Mouse (Mus musculus): ENCODE data around the gene Dysf. TPM values are rescaled to one million over a fixed set of nuclear protein-coding genes. Genes with fewer than 3 reads are reported as not detected.

Dysf gene
- total RNA-seq, 2 experiments from 2014 or later = 5.3 TPM

DNA sequence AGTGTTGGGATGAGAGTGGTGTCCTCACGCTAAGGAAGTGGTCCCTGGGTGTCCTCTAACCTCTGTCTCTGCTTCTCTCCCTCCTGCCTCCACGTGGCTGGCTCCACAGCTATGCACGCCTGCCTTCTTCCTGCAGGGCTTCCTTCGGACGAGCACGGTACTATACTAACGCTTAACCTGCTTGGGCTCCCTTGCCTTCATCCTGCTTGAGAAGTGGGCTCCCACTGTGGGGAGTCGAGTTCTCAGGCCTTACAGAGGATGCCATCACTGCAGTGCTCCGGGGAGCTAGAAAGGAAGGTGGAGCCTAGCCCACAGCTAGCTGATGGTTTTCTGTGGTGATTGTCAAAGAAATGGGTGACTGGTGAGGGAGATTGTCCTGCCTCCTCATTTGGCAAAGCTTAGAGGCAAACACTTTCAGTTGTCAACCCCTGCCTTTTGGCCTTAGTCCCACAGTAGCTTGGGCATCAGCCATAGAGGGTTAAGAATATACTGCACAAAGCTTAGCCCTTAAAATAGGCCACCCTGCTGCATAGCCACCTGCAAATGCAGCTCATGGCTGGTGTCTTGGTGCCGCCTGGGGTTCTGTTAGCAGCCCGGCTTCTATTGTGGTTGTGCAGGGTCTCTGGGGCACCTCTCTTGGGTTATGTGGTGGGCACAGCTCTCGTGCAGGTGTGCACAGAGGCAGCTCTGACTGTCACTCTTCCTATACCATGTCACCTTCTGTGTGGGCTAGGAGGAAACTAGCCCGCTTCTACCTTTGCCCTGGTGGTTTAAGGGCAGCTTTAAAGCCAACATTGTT, 139.0 kb downstream of the Dysf start:
- intact Hi-C loops (cut with DNase I) = no loop called here
- DNase-seq (ENCODE audit: low spot score in 2 of 2) = no peak

GRCm38 (mm10) chr6:84148470-84148869, 140.1 kb downstream of the Dysf start:
- intact Hi-C loops (cut with DNase I) = no loop called here
- no peak for DNase-seq (ENCODE audit: low spot score in 2 of 2)

DNA sequence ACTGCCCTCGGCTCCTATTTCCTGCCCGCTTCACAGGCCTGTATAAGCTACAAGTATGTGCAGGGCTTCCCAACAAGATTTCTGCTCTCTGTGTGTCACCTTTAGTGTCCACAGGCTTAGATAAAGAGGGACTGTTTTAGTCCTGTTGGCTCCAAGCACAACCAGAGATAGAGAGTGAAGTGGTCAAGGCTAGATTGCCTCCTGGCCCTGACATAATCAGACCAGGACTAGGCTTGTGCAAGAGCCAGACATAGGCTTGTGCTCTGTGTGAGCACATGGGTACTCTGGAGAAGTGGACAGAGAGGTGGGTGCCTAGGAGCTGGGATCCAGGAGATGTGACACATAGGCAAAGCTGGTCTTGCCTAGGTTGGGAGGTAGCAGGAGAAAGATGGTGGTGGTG, 146.1 kb downstream of the Dysf start:
- intact Hi-C loops (cut with DNase I) = no loop called here
- DNase-seq (ENCODE audit: low spot score in 2 of 2) = no peak

- no peak for DNase-seq (ENCODE audit: low spot score in 2 of 2)
- intact Hi-C loops (cut with DNase I) = no loop called here
Observed at GRCm38 (mm10) chr6:84155765-84156164, 147.4 kb downstream of the Dysf start.

GRCm38 (mm10) chr6:84156481-84157025, 148.2 kb downstream of the Dysf start:
- no peak for DNase-seq (ENCODE audit: low spot score in 2 of 2)
- intact Hi-C loops (cut with DNase I) = no loop called here

GRCm38 (mm10) chr6:84159046-84159445, 150.7 kb downstream of the Dysf start:
- no peak for DNase-seq (ENCODE audit: low spot score in 2 of 2)
- intact Hi-C loops (cut with DNase I) = no loop called here

GRCm38 (mm10) chr6:84167612-84168011, 159.2 kb downstream of the Dysf start:
- intact Hi-C loops (cut with DNase I) = no loop called here

GRCm38 (mm10) chr6:84168571-84168970, 160.2 kb downstream of the Dysf start:
- intact Hi-C loops (cut with DNase I) = no loop called here
- no peak for DNase-seq (ENCODE audit: low spot score in 2 of 2)

More at GRCm38 (mm10) chr6:84167612-84168011, 159.2 kb downstream of the Dysf start:
- no peak for DNase-seq (ENCODE audit: low spot score in 2 of 2)

DNA sequence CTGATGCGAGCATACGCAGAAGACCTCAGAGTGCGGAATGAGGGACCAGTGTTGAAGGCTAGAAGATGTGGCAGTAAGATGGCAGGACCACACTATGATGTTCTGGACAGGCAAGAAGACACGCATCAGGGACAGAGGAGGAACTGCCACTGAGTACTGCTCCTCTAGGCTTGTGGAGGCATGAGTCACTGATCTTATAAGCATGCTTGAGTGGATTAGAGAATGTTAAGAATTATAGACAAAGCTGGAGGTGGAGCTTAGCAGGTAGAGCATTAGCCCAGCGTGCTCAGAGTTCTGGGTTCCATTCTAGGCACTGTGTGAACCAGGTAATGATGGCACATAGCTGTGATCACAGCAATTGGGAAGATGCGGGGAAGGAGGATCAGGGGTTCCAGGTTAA, 165.2 kb downstream of the Dysf start:
- intact Hi-C loops (cut with DNase I) = no loop called here
- no peak for DNase-seq (ENCODE audit: low spot score in 2 of 2)

- DNase-seq (ENCODE audit: low spot score in 2 of 2) = no peak
- intact Hi-C loops (cut with DNase I) = no loop called here
Observed at GRCm38 (mm10) chr6:84178776-84179405, 170.5 kb downstream of the Dysf start.

- DNase-seq (ENCODE audit: low spot score in 2 of 2) = no peak
- intact Hi-C loops (cut with DNase I) = no loop called here
Observed at GRCm38 (mm10) chr6:84181452-84181851, 173.1 kb downstream of the Dysf start.

DNA sequence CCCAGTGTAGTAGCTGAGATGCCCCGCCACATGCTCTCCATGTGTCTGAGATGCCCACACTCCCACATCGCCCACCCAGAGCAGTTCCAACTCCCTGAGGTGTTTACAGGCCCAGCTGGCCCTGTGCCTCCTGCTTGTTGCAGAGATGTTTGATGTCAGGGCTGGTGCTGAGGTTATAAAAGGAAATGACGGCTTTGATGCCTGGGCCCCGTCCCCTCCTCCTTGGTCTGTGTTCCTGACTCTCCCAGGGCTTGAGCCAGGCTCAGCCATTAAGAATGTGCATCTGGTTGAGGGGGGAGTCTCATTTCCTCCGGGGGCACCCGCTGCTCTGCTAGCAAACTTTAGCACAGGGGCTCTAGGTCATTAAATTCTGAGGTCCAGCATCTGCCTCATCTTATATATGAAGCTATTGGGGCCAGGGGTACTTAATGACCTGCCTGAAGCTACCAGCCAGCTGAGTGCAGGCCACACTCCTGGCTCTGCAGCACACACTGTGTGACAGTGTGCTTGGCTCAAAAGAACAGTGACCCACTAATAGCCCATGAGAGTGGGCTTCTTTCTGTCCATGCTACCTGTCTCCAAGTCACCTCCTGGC, 183.4 kb downstream of the Dysf start:
- intact Hi-C loops (cut with DNase I) = no loop called here
- DNase-seq (ENCODE audit: low spot score in 2 of 2) = no peak

DNA sequence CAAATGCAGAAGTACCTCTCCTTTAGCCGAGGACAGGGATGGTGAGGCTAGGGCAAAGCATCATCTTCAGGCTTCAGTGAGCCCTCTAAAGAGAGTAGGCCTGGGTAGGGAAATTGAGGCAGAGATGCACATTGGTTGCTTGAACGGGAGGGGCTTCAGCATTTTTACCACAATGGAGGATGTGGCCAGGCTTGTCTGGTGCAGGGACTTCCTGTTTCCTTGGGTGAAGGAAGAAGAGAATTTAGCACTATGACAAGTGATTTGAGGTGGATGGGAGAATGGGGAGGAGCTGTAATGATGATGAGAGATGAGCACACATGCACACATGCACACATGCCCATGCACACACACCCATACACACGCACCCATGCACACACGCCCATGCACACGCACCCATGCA, 188.1 kb downstream of the Dysf start:
- intact Hi-C loops (cut with DNase I) = loop anchor here (5.0 kb wide), 1 partner anchor 99 kb away; no protein-coding TSS in a partner anchor
- no peak for DNase-seq (ENCODE audit: low spot score in 2 of 2)

GRCm38 (mm10) chr6:84197811-84198213, 189.4 kb downstream of the Dysf start:
- no peak for DNase-seq (ENCODE audit: low spot score in 2 of 2)
- intact Hi-C loops (cut with DNase I) = loop anchor here (5.0 kb wide), 1 partner anchor 101 kb away; no protein-coding TSS in a partner anchor

DNA sequence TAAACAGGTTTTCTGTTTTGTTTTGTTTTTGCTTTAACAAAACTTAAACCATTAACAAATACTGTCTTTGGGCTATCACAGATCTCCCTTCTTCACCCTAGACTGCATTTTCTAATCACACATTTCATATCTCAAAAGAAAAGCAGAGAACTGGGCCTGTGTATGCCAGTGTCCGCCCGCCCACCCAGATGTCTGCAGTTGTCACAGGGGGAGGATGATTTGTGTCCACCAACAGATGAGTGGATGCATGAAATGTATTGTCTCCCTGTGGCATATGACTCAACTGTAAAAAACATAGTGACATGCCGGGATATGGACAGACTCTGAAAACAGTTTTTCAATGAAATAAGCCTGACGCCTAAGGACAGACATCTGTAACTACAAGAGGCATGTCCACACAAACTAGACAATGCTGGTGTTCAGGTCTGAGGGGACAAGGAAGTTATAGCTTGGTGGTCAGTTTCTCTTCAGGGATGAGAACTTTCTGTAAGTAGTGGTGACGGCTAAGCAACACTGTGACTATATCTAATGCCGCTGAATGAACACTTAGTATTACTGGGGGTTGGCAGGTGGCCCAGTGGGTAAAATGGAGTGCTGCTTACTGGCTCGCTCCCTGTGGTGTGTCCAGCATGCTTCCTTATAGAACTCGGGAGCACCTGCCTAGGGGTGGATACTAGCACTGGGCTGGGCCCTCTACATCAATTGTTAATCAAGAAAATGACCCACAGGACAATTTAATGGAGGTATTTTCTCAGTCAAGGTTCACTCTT, 193.5 kb downstream of the Dysf start:
- DNase-seq (ENCODE audit: low spot score in 2 of 2) = no peak
- intact Hi-C loops (cut with DNase I) = no loop called here

- intact Hi-C loops (cut with DNase I) = no loop called here
Observed at GRCm38 (mm10) chr6:84205611-84206010, 197.2 kb downstream of the Dysf start.

DNA sequence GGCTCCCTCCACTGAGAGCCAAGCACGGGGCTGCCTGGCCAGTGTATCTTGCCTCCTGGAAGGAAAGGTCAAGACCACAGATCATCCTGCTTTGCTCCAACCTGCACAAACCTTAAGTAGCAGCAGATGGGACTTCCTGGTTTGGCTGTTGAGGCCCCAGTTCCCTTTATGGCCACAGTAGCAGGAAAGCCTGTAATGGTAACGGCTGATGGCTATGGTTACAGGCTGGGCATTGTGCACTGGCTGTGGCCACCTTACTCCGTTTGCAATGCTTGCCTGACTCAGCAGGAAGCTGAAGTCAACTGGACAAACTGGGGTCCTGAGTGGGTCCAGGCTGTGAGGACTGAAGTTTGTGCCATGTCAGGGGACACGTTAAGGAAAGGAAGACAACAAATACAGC, 200.2 kb downstream of the Dysf start:
- intact Hi-C loops (cut with DNase I) = no loop called here
- DNase-seq (ENCODE audit: low spot score in 2 of 2) = no peak

More at GRCm38 (mm10) chr6:84205611-84206010, 197.2 kb downstream of the Dysf start:
- no peak for DNase-seq (ENCODE audit: low spot score in 2 of 2)

GRCm38 (mm10) chr6:84209736-84210434, 201.5 kb downstream of the Dysf start:
- intact Hi-C loops (cut with DNase I) = no loop called here
- no peak for DNase-seq (ENCODE audit: low spot score in 2 of 2)

- no peak for DNase-seq (ENCODE audit: low spot score in 2 of 2)
- intact Hi-C loops (cut with DNase I) = no loop called here
Observed at GRCm38 (mm10) chr6:84211473-84211872, 203.1 kb downstream of the Dysf start.
